Mouse (Mus musculus) heart, embryonic 11.5 days (tissue): Measurements from ENCODE around the gene Arhgap8. TPM values are rescaled to one million over a fixed set of nuclear protein-coding genes. Genes with fewer than 3 reads are reported as not detected.
"Not testable (repeated sequence)": the region's sequence is repeated elsewhere in the genome, so short reads cannot be mapped to it uniquely, and the experiment has no call there.

Source experiments
- ATAC-seq: fragments of 200-750 bp; cut with Nextera tagmentation; replicated peaks from 2 replicates; pipeline ENCODE4 v1.8.0; 2017; ENCODE audit warnings: moderate library complexity; ENCODE audit not compliant: insufficient number of reproducible peaks, low FRiP score, low TSS enrichment
- H3K27ac ChIP-seq: fragments of 300-500 bp; sonication (generic); 2 replicates; pipeline ENCODE4 v1.5.1; 2014; ENCODE audit warnings: mild to moderate bottlenecking, low read depth, low read length
- H3K27me3 ChIP-seq: fragments of 300-500 bp; sonication (generic); 2 replicates; pipeline ENCODE4 v1.6.1; 2014; ENCODE audit warnings: mild to moderate bottlenecking, low read length, mixed read lengths; ENCODE audit not compliant: control insufficient read depth, insufficient read depth
- H3K36me3 ChIP-seq: fragments of 300-500 bp; sonication (generic); 2 replicates; pipeline ENCODE4 v1.6.1; 2014; ENCODE audit warnings: mild to moderate bottlenecking, low read length, moderate library complexity, mixed read lengths; ENCODE audit not compliant: control insufficient read depth, insufficient read depth
- H3K4me1 ChIP-seq: fragments of 300-500 bp; sonication (generic); 2 replicates; pipeline ENCODE4 v1.6.1; 2014; ENCODE audit warnings: low read length; ENCODE audit not compliant: control insufficient read depth, insufficient read depth
- H3K4me2 ChIP-seq: fragments of 300-500 bp; sonication (generic); 2 replicates; pipeline ENCODE4 v1.6.1; 2014; ENCODE audit warnings: mild to moderate bottlenecking, moderate library complexity
- H3K4me3 ChIP-seq: fragments of 300-500 bp; sonication (generic); 2 replicates; pipeline ENCODE4 v1.5.1; 2014; ENCODE audit warnings: low read depth, low read length
- H3K9ac ChIP-seq: fragments of 300-500 bp; sonication (generic); 2 replicates; pipeline ENCODE4 v1.6.1; 2014; ENCODE audit warnings: mild to moderate bottlenecking, low read depth, low read length, moderate library complexity
- H3K9me3 ChIP-seq: fragments of 300-500 bp; sonication (generic); replicated peaks from 2 replicates; pipeline ENCODE4 v1.6.1; 2016; ENCODE audit warnings: low read length; ENCODE audit not compliant: control insufficient read depth
- WGBS: fragments of 180-500 bp; shearing (Covaris S2); extraction: QIAGEN DNeasy Blood & Tissue Kit; methylation state at CpG from one replicate; pipeline ENCODE4 v1.1.7; 2014; ENCODE audit not compliant: insufficient replicate concordance; 5-methylcytosine and 5-hydroxymethylcytosine counted together
- polyA plus RNA-seq: library from polyadenylated mRNA; unstranded; fragments of >200 nt; fragmentation: Nextera tagmentation; extraction: Ambion mirVana; gene quantifications from 2 replicates; pipeline ENCODE4 v1.2.1, GENCODE M21; 2014

The Arhgap8 gene
- polyA plus RNA-seq, 1 experiment from 2014 or later, result 2.7 TPM

GRCm38 (mm10) chr15:84717570-84718270 is 2.1 kb upstream of the Arhgap8 start:
- not testable (repeated sequence) for H3K9me3 ChIP-seq, H3K4me2 ChIP-seq, H3K9ac ChIP-seq, H3K27me3 ChIP-seq, H3K36me3 ChIP-seq, H3K27ac ChIP-seq, H3K4me3 ChIP-seq, ATAC-seq
- H3K4me1 ChIP-seq, result peaks cover 20% of the 10 kb centered on the region
- 65% methylated on average over 6 of the region's 6 CpGs for WGBS

- Histone ChIP-seq H3K4me2 (no peak overlapping the region), H3K9ac (no peak overlapping the region), H3K27me3 (peaks cover 8% of the 10 kb centered on the region), H3K27ac (no peak overlapping the region), H3K4me3 (no peak overlapping the region), H3K4me1 (peaks cover 15% of the 10 kb centered on the region), H3K9me3 (no peaks in the 10 kb centered on the region), H3K36me3 (no peaks in the 10 kb centered on the region)
- ATAC-seq, result no peak
- WGBS, result 56% methylated on average over 3 of the region's 3 CpGs
These were observed 1.1 kb upstream of the Arhgap8 start for GRCm38 (mm10) chr15:84718785-84719184.

- WGBS, result 6% methylated on average over 33 of the region's 33 CpGs
- H3K4me3 ChIP-seq, result peak overlapping the region; percentile 42
- no peak for ATAC-seq
- peak overlapping the region; percentile 89 for H3K4me2 ChIP-seq
- no peaks in the 10 kb centered on the region for H3K36me3 ChIP-seq
- no peak overlapping the region for H3K27ac ChIP-seq
- H3K9me3 ChIP-seq, result no peaks in the 10 kb centered on the region
- H3K27me3 ChIP-seq, result peaks cover 8% of the 10 kb centered on the region
- H3K4me1 ChIP-seq, result peaks cover 8% of the 10 kb centered on the region; the same call in 1 of the 2 replicates
- peak overlapping the region; percentile 62 for H3K9ac ChIP-seq
These were observed 696 bp downstream of the Arhgap8 start for GRCm38 (mm10) chr15:84720291-84721204.

- ATAC-seq, H3K9ac ChIP-seq, H3K9me3 ChIP-seq, H3K36me3 ChIP-seq, H3K4me3 ChIP-seq, H3K27me3 ChIP-seq, H3K4me2 ChIP-seq, H3K27ac ChIP-seq: not testable (repeated sequence)
- WGBS, result 91% methylated on average over 1 of the region's 1 CpGs
- peaks cover 13% of the 10 kb centered on the region for H3K4me1 ChIP-seq
These were observed 3.8 kb downstream of the Arhgap8 start for GRCm38 (mm10) chr15:84723656-84724055.

GRCm38 (mm10) chr15:84724199-84724598 is 4.3 kb downstream of the Arhgap8 start:
- H3K4me1 ChIP-seq, result peaks cover 13% of the 10 kb centered on the region
- H3K4me3 ChIP-seq, result no peak overlapping the region
- H3K36me3 ChIP-seq, result no peaks in the 10 kb centered on the region
- no peak overlapping the region for H3K9ac ChIP-seq
- WGBS, result 64% methylated on average over 4 of the region's 4 CpGs
- no peak for ATAC-seq
- H3K4me2 ChIP-seq, result no peak overlapping the region
- no peaks in the 10 kb centered on the region for H3K9me3 ChIP-seq
- no peak overlapping the region for H3K27ac ChIP-seq
- peaks cover 3% of the 10 kb centered on the region for H3K27me3 ChIP-seq

GRCm38 (mm10) chr15:84729685-84730084 is 9.8 kb downstream of the Arhgap8 start:
- WGBS, result 82% methylated on average over 6 of the region's 6 CpGs
- no peaks in the 10 kb centered on the region for H3K9me3 ChIP-seq
- no peaks in the 10 kb centered on the region for H3K27me3 ChIP-seq
- peaks cover 9% of the 10 kb centered on the region for H3K4me1 ChIP-seq
- H3K4me3 ChIP-seq, result no peak overlapping the region
- H3K9ac ChIP-seq, result no peak overlapping the region
- no peak overlapping the region for H3K27ac ChIP-seq
- no peak overlapping the region for H3K4me2 ChIP-seq
- ATAC-seq, result no peak
- no peaks in the 10 kb centered on the region for H3K36me3 ChIP-seq

GRCm38 (mm10) chr15:84730893-84731292 is 11.0 kb downstream of the Arhgap8 start:
- no peak overlapping the region for H3K4me2 ChIP-seq
- H3K4me3 ChIP-seq, result no peak overlapping the region
- H3K9ac ChIP-seq, result no peak overlapping the region
- H3K27ac ChIP-seq, result 0 out of 2 replicates have a peak overlapping the region, but pooled peaks have one; percentile 15
- no peaks in the 10 kb centered on the region for H3K27me3 ChIP-seq
- peaks cover 9% of the 10 kb centered on the region for H3K4me1 ChIP-seq
- H3K36me3 ChIP-seq, result no peaks in the 10 kb centered on the region
- no peak for ATAC-seq
- WGBS, result 7% methylated on average over 1 of the region's 1 CpGs
- H3K9me3 ChIP-seq, result no peaks in the 10 kb centered on the region

GRCm38 (mm10) chr15:84731676-84732424 is 12.0 kb downstream of the Arhgap8 start:
- H3K27me3 ChIP-seq, result no peaks in the 10 kb centered on the region
- no peak for ATAC-seq
- H3K9ac ChIP-seq, result no peak overlapping the region
- H3K4me3 ChIP-seq, result no peak overlapping the region
- no peaks in the 10 kb centered on the region for H3K36me3 ChIP-seq
- 63% methylated on average over 18 of the region's 18 CpGs for WGBS
- no peaks in the 10 kb centered on the region for H3K9me3 ChIP-seq
- H3K4me1 ChIP-seq, result peaks cover 9% of the 10 kb centered on the region
- H3K4me2 ChIP-seq, result no peak overlapping the region
- no peak overlapping the region; the same call in 1 of the 2 replicates for H3K27ac ChIP-seq
